Mouse (Mus musculus) thymus, adult 18-20 months (tissue): ENCODE measurements at regions not wholly inside any gene's neighbourhood (a gene's known extent, or its start where the extent isn't known, plus 50 kb on each side); places are given as distances from the start of the nearest gene placed in this dataset.

Experiments
- DNase-seq, 2 experiments: peaks; one replicate each; pipeline ENCODE4 v3.0.0; 2022; ENCODE audit warnings: mixed read lengths in 2 of 2

GRCm38 (mm10) chr14:72850884-72851283 lies 141.1 kb upstream of the Fndc3a start:
- DNase-seq = no peak

- no peak for DNase-seq
Measured at GRCm38 (mm10) chr14:72848271-72848955, 138.6 kb upstream of the Fndc3a start.

- no peak for DNase-seq
Measured at GRCm38 (mm10) chr14:72847466-72847865, 137.7 kb upstream of the Fndc3a start.

- DNase-seq = no peak
Measured at GRCm38 (mm10) chr14:72845621-72846440, 136.0 kb upstream of the Fndc3a start.

- no peak for DNase-seq
Measured at GRCm38 (mm10) chr14:72844753-72845369, 135.1 kb upstream of the Fndc3a start.

GRCm38 (mm10) chr14:72841753-72842152 lies 131.9 kb upstream of the Fndc3a start:
- DNase-seq = no peak

- DNase-seq = no peak
Measured at GRCm38 (mm10) chr14:72835158-72835557, 125.4 kb upstream of the Fndc3a start.

- DNase-seq = no peak
Measured at GRCm38 (mm10) chr14:72829261-72829660, 119.5 kb upstream of the Fndc3a start.

- DNase-seq = no peak
Measured at GRCm38 (mm10) chr14:72825549-72825948, 115.7 kb upstream of the Fndc3a start.

- no peak for DNase-seq
Measured at GRCm38 (mm10) chr14:72822231-72822615, 112.4 kb upstream of the Fndc3a start.

- peak in 1 of 2 experiments; percentile 28 for DNase-seq
Measured at GRCm38 (mm10) chr14:72821517-72822230, 111.9 kb upstream of the Fndc3a start.

GRCm38 (mm10) chr14:72819037-72819436 lies 109.2 kb upstream of the Fndc3a start:
- no peak for DNase-seq

GRCm38 (mm10) chr14:72817764-72818163 lies 108.0 kb upstream of the Fndc3a start:
- DNase-seq = no peak

- no peak for DNase-seq
Measured at GRCm38 (mm10) chr14:72816847-72817246, 107.0 kb upstream of the Fndc3a start.

GRCm38 (mm10) chr14:72809138-72809537 lies 99.3 kb upstream of the Fndc3a start:
- DNase-seq = no peak

- DNase-seq = no peak
Measured at GRCm38 (mm10) chr14:72807947-72808346, 98.1 kb upstream of the Fndc3a start.

- DNase-seq = no peak
Measured at GRCm38 (mm10) chr14:72807286-72807685, 97.5 kb upstream of the Fndc3a start.

- DNase-seq = no peak
Measured at GRCm38 (mm10) chr14:72806598-72806997, 96.8 kb upstream of the Fndc3a start.

GRCm38 (mm10) chr14:72803579-72803978 lies 93.8 kb upstream of the Fndc3a start:
- DNase-seq = no peak

GRCm38 (mm10) chr14:72790654-72791053 lies 80.9 kb upstream of the Fndc3a start:
- no peak for DNase-seq

GRCm38 (mm10) chr14:72786929-72787328 lies 77.1 kb upstream of the Fndc3a start:
- DNase-seq = no peak

GRCm38 (mm10) chr14:72783248-72783647 lies 73.4 kb upstream of the Fndc3a start:
- DNase-seq = peak in 1 of 2 experiments; percentile 2

GRCm38 (mm10) chr14:72779446-72779845 lies 69.6 kb upstream of the Fndc3a start:
- no peak for DNase-seq
